Mouse (Mus musculus): ENCODE results near the gene Kit. TPM values are rescaled to one million over a fixed set of nuclear protein-coding genes. Genes with fewer than 3 reads are reported as not detected.

The Kit gene
- polyA plus RNA-seq (2012) = 0.02 and 0.07 TPM in 2 replicates

DNA sequence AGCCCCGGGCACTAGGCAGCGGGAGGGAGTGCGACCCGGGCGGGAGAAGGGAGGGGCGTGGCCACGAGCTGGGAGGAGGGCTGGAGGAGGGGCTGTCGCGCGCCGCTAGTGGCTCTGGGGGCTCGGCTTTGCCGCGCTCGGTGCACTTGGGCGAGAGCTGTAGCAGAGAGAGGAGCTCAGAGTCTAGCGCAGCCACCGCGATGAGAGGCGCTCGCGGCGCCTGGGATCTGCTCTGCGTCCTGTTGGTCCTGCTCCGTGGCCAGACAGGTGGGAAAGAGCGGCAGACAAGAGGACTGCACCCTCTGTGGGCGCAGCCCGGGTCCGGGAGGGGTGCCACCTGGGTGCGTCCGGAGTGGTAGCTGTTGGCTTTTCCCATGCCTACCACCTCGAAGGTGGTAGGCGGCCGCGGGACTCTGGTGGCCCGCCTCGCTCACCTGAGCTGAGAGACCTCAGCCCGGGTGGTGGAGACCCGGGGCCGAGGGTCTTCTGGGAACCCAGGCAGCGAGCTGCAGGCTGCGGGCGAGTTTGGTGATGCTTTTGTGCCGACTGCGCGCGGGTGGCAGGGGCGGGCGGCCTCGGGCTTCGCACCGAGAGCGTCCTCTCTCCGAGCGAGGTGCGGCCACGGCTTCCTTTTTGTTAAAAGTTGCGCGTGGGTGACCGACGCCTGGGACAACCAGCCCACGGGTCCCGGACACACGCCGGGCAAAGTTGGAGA lies at the start of gene Kit:
Kit (plus strand) TSS at position 65 of the 715 bp plus-strand sequence.
- Histone ChIP-seq H3K4me3 (replicated peaks) (peak within 1 kb of the TSS; percentile 64), H3K36me3 (ENCODE audit: control insufficient read depth) (no peaks in the 10 kb centered on the region), H3K27me3 (ENCODE audit: control insufficient read depth) (peaks cover 38% of the 10 kb centered on the region), H3K9me3 (ENCODE audit: control insufficient read depth, low read length) (no peaks in the 10 kb centered on the region), H3K4me1 (ENCODE audit: control insufficient read depth) (peaks cover 52% of the 10 kb centered on the region)
- no peak for TF ChIP-seq TAL1 (IDR thresholded peaks at IDR 0.05; ENCODE audit: low read length)
- TF ChIP-seq GATA1 (IDR thresholded peaks at IDR 0.05; ENCODE audit: low read length) = no peak

DNA sequence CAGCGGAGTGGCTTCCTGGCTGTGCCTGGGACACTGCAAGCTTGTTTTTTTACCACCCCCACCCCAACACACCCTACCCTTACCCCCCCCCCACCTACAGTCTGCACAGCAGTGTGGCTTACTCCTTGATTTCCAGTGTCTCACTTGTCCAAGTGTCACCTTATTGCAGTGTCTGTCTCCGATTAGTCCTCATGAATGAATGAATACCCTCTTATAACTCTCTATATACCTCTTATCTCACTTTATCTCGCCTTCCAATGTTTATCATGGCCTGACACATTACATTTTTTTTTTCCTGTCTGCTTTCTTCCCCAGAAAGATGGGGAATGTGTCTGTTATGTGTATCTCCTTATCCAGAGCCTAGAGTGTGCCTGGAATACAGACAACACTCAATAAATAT lies 38.6 kb upstream of the Kit start:
- Histone ChIP-seq H3K4me3 (replicated peaks) (no peak overlapping the region), H3K4me1 (ENCODE audit: control insufficient read depth) (peaks cover 3% of the 10 kb centered on the region; the same call in 1 of the 2 replicates), H3K36me3 (ENCODE audit: control insufficient read depth) (no peaks in the 10 kb centered on the region), H3K9me3 (ENCODE audit: control insufficient read depth, low read length) (no peaks in the 10 kb centered on the region), H3K27me3 (ENCODE audit: control insufficient read depth) (no peaks in the 10 kb centered on the region)
- TF ChIP-seq TAL1 (IDR thresholded peaks at IDR 0.05; ENCODE audit: low read length) (no peak), GATA1 (IDR thresholded peaks at IDR 0.05; ENCODE audit: low read length) (no peak)

DNA sequence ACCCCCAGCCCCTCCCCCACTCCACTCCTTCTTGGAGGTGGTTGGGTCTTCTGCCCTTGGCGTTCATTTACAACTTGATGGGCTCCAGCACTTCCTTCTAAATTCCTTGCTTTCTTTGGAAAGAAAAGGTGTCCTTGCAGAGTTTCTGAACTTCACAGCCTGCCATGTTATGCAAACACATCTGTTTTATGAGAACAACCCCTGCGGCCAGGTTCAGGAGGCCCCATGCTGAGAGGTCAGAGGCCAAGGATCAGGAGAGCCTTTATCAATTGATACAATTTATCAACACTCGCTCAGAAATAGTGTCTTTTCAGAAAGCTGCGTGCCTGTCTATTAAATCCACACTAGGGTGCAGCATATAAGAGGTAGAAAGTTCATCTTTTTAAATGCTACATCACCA lies 37.0 kb upstream of the Kit start:
- TF ChIP-seq GATA1 (IDR thresholded peaks at IDR 0.05; ENCODE audit: low read length) (no peak), TAL1 (IDR thresholded peaks at IDR 0.05; ENCODE audit: low read length) (no peak)
- Histone ChIP-seq H3K36me3 (ENCODE audit: control insufficient read depth) (no peaks in the 10 kb centered on the region), H3K4me1 (ENCODE audit: control insufficient read depth) (peaks cover 3% of the 10 kb centered on the region; the same call in 1 of the 2 replicates), H3K27me3 (ENCODE audit: control insufficient read depth) (no peaks in the 10 kb centered on the region), H3K4me3 (replicated peaks) (no peak overlapping the region), H3K9me3 (ENCODE audit: control insufficient read depth, low read length) (no peaks in the 10 kb centered on the region)

DNA sequence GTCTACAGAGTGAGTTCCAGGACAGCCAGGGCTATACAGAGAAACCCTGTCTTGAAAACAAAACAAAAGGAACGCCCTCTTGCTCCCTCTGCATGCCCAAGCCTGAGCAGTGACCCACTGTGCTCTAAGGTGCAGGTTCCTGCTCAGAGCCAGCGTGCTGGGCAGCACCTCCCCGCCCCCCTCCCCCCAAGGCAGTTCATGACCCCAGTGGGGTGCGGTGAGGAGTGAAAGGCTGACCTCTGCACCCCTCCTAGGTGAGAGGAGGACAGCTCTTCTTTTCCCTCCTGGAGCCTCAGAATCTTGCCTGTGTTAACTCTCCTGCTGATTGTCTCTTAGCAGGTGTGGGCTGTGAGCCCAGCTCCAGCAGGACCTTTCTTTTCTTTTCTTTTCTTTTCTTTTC lies 36.3 kb upstream of the Kit start:
- Histone ChIP-seq H3K36me3 (ENCODE audit: control insufficient read depth) (no peaks in the 10 kb centered on the region), H3K4me3 (replicated peaks) (no peak overlapping the region), H3K4me1 (ENCODE audit: control insufficient read depth) (peaks cover 3% of the 10 kb centered on the region; the same call in 1 of the 2 replicates), H3K27me3 (ENCODE audit: control insufficient read depth) (no peaks in the 10 kb centered on the region), H3K9me3 (ENCODE audit: control insufficient read depth, low read length) (no peaks in the 10 kb centered on the region)
- TF ChIP-seq TAL1 (IDR thresholded peaks at IDR 0.05; ENCODE audit: low read length) (no peak), GATA1 (IDR thresholded peaks at IDR 0.05; ENCODE audit: low read length) (no peak)

DNA sequence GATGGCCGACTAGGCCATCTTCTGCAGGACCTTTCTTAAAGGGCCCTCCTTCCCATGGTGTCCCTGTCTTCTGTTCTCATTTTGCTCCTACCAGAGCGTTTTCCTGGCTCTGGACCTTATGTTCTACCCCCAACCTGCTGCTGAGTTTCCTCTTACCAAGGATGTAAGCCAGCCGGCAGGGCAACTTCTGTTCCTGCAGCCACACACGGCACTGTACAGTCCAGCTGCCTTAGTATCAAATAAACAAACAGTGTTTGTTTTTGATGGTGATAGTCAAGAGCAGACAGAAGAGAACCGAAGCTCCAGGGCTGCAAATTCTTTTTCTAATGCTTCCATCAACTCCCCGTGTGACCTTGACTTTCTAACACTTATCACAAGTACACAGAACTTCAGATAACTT lies 35.6 kb upstream of the Kit start:
- Histone ChIP-seq H3K27me3 (ENCODE audit: control insufficient read depth) (no peaks in the 10 kb centered on the region), H3K4me1 (ENCODE audit: control insufficient read depth) (peaks cover 3% of the 10 kb centered on the region; the same call in 1 of the 2 replicates), H3K36me3 (ENCODE audit: control insufficient read depth) (no peaks in the 10 kb centered on the region), H3K9me3 (ENCODE audit: control insufficient read depth, low read length) (no peaks in the 10 kb centered on the region), H3K4me3 (replicated peaks) (no peak overlapping the region)
- TF ChIP-seq GATA1 (IDR thresholded peaks at IDR 0.05; ENCODE audit: low read length) (no peak), TAL1 (IDR thresholded peaks at IDR 0.05; ENCODE audit: low read length) (no peak)

- Histone ChIP-seq H3K4me3 (replicated peaks) (no peak overlapping the region), H3K27me3 (ENCODE audit: control insufficient read depth) (no peaks in the 10 kb centered on the region), H3K4me1 (ENCODE audit: control insufficient read depth) (no peaks in the 10 kb centered on the region), H3K9me3 (ENCODE audit: control insufficient read depth, low read length) (no peaks in the 10 kb centered on the region), H3K36me3 (ENCODE audit: control insufficient read depth) (no peaks in the 10 kb centered on the region)
- TF ChIP-seq TAL1 (IDR thresholded peaks at IDR 0.05; ENCODE audit: low read length) (no peak), GATA1 (IDR thresholded peaks at IDR 0.05; ENCODE audit: low read length) (no peak)
These were observed 31.0 kb upstream of the Kit start for GRCm38 (mm10) chr5:75543757-75544156.

DNA sequence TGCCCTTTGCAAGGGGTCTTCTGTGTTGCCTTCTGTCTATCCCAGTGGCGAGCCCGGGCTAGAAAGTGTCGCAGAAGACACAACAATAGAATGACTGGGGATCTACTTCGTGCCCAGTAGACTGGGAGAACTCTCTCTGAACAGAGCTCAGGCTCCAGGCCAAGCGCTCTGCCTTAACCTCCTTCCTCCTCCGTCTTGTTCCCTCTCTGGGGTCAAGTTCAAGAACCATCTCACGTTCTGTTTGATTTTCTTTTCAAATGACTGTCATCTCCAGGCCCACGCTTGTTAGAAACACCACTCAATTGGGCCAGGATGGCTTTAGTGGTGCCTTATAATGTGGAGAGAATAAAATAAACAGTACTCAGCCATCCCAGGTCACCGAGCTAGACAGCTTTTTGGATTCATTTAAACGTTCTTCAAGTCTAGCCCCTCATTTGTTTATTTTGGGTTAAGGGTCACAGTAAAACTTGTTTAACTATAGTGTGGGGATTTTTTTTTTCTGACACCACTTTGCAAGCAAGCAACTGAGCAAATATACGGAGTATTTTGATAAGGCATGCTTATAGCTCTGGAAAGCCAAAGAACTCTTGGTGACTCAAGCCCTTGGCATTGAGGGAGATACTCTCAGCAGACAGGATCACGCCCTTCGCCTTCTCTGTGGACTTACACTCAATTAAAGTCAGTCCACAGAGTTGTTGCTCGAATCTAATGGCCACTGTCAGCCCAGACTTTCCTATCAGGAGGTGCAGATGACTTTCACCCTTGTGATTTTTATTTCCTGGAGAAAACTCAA lies 30.0 kb upstream of the Kit start:
- Histone ChIP-seq H3K4me3 (replicated peaks) (no peak overlapping the region), H3K4me1 (ENCODE audit: control insufficient read depth) (no peaks in the 10 kb centered on the region), H3K9me3 (ENCODE audit: control insufficient read depth, low read length) (no peaks in the 10 kb centered on the region), H3K36me3 (ENCODE audit: control insufficient read depth) (no peaks in the 10 kb centered on the region), H3K27me3 (ENCODE audit: control insufficient read depth) (no peaks in the 10 kb centered on the region)
- no peak for TF ChIP-seq GATA1 (IDR thresholded peaks at IDR 0.05; ENCODE audit: low read length)
- TF ChIP-seq TAL1 (IDR thresholded peaks at IDR 0.05; ENCODE audit: low read length) = no peak

DNA sequence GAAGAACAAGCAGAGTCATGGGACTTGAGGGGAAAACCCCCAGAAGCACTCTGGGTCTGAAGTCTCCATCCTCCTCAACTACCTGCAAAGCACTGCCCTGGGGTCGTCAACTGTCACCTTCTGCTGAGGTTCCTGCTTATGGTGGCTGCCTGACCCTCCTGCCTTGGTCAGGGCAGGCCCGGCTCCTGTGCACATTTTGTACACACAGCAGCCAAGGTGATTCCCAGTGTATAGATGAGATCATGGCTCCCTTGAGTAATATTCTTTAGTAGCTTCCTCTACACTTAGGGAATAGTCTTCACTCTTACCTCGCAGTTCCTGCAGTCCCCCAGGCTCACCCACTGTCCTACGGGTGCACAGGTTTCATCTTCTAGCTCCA lies 29.5 kb upstream of the Kit start:
- H3K4me3 ChIP-seq (replicated peaks) = no peak overlapping the region
- H3K9me3 ChIP-seq (ENCODE audit: control insufficient read depth, low read length) = no peaks in the 10 kb centered on the region
- H3K4me1 ChIP-seq (ENCODE audit: control insufficient read depth) = no peaks in the 10 kb centered on the region
- TF ChIP-seq GATA1 (IDR thresholded peaks at IDR 0.05; ENCODE audit: low read length) (no peak), TAL1 (IDR thresholded peaks at IDR 0.05; ENCODE audit: low read length) (no peak)
- H3K27me3 ChIP-seq (ENCODE audit: control insufficient read depth) = no peaks in the 10 kb centered on the region
- no peaks in the 10 kb centered on the region for H3K36me3 ChIP-seq (ENCODE audit: control insufficient read depth)

GRCm38 (mm10) chr5:75553021-75553420 lies 21.7 kb upstream of the Kit start:
- no peaks in the 10 kb centered on the region for H3K27me3 ChIP-seq (ENCODE audit: control insufficient read depth)
- no peaks in the 10 kb centered on the region for H3K4me1 ChIP-seq (ENCODE audit: control insufficient read depth)
- TF ChIP-seq TAL1 (IDR thresholded peaks at IDR 0.05; ENCODE audit: low read length) (no peak), GATA1 (IDR thresholded peaks at IDR 0.05; ENCODE audit: low read length) (no peak)
- no peaks in the 10 kb centered on the region for H3K36me3 ChIP-seq (ENCODE audit: control insufficient read depth)
- H3K4me3 ChIP-seq (replicated peaks) = no peak overlapping the region
- no peaks in the 10 kb centered on the region for H3K9me3 ChIP-seq (ENCODE audit: control insufficient read depth, low read length)
